Mouse (Mus musculus): ENCODE data around the gene Arpc3.

- TF ChIP-seq POLR2A (IDR thresholded peaks at IDR 0.05; ENCODE audit: low read depth, low read length) (no peak), CTCF (IDR thresholded peaks at IDR 0.05; ENCODE audit: extremely low read depth, insufficient read depth, insufficient read length, insufficient replicate concordance) (peak; percentile 87)
Observed at GRCm38 (mm10) chr5:122401303-122401640, 9.6 kb downstream of the Arpc3 start.
